8 mouse cellular contexts compared by ENCODE assay signal in genomic region chr7:100942789-100943615, GRCm38 (mm10). TPM values are rescaled to one million over a fixed set of nuclear protein-coding genes. Genes with fewer than 3 reads are reported as not detected.
DNase-seq lines count a peak whose midpoint lies in the region; ATAC-seq and TF ChIP-seq lines count a peak whose summit lies in the region.

No protein-coding gene starts in this region.

- H3K4me1 ChIP-seq in G1E (ENCODE audit: insufficient read depth, low read depth, low read length) = peaks cover 4% of the 10 kb centered on the region; the same call in 1 of the 2 replicates
- no peaks in the 10 kb centered on the region for H3K4me1 ChIP-seq in kidney, embryonic 14.5 days (ENCODE audit: control insufficient read depth, insufficient read depth, low read length)
- no peaks in the 10 kb centered on the region for H3K4me1 ChIP-seq in liver, adult 2 months (ENCODE audit: control insufficient read depth, insufficient read depth, low read length)
- H3K4me1 ChIP-seq in neural tube, embryonic 11.5 days (ENCODE audit: control insufficient read depth, insufficient read depth, low read length) = no peaks in the 10 kb centered on the region

- H3K4me2 ChIP-seq in kidney, embryonic 14.5 days (replicated peaks; ENCODE audit: low read depth, low read length) = no peak overlapping the region
- no peak overlapping the region for H3K4me2 ChIP-seq in neural tube, embryonic 11.5 days (ENCODE audit: low read depth)

- TF ChIP-seq CTCF in G1E (IDR thresholded peaks at IDR 0.05; ENCODE audit: low read depth, low read length) = peak; percentile 72
- peak; percentile 84 for TF ChIP-seq CTCF in liver, adult 2 months (IDR thresholded peaks at IDR 0.05; ENCODE audit: low read depth, low read length)

- H3K79me2 ChIP-seq in liver, adult 2 months (ENCODE audit: control insufficient read depth, insufficient read depth, low read length) = no peaks in the 10 kb centered on the region

- H3K27ac ChIP-seq in kidney, embryonic 14.5 days (ENCODE audit: low read depth, low read length) = no peak overlapping the region
- H3K27ac ChIP-seq in liver, adult 2 months (replicated peaks; ENCODE audit: insufficient read depth, low read depth, low read length) = no peak overlapping the region
- no peak overlapping the region for H3K27ac ChIP-seq in neural tube, embryonic 11.5 days (ENCODE audit: low read depth, low read length)

- no peaks in the 10 kb centered on the region for H3K36me3 ChIP-seq in G1E (replicated peaks)
- H3K36me3 ChIP-seq in kidney, embryonic 14.5 days (ENCODE audit: control insufficient read depth, insufficient read depth, low read length) = no peaks in the 10 kb centered on the region
- H3K36me3 ChIP-seq in liver, adult 2 months (ENCODE audit: control insufficient read depth, insufficient read depth, low read length) = no peaks in the 10 kb centered on the region
- H3K36me3 ChIP-seq in neural tube, embryonic 11.5 days (ENCODE audit: control insufficient read depth, insufficient read depth, low read length) = no peaks in the 10 kb centered on the region

- H3K9me3 ChIP-seq in G1E (replicated peaks) = no peaks in the 10 kb centered on the region
- no peaks in the 10 kb centered on the region for H3K9me3 ChIP-seq in kidney, embryonic 14.5 days (ENCODE audit: control insufficient read depth, low read length)
- H3K9me3 ChIP-seq in neural tube, embryonic 11.5 days (ENCODE audit: control insufficient read depth, low read length) = no peaks in the 10 kb centered on the region

- WGBS in kidney, embryonic 14.5 days = 29% methylated on average over 12 of the region's 12 CpGs
- 35% methylated on average over 12 of the region's 12 CpGs for WGBS in liver, adult 2 months
- WGBS in neural tube, embryonic 11.5 days = 53% methylated on average over 12 of the region's 12 CpGs

- ATAC-seq in G1E (ENCODE audit: extremely low read depth, insufficient number of reproducible peaks, low FRiP score, poor library complexity, severe bottlenecking) = no peak; the same call in 1 of the 2 replicates
- peak; percentile 53; the same call in 1 of the 2 replicates for ATAC-seq in kidney, embryonic 14.5 days (ENCODE audit: low FRiP score, low TSS enrichment)
- no peak; the same call in 1 of the 2 replicates for ATAC-seq in neural tube, embryonic 11.5 days (ENCODE audit: insufficient read depth, low FRiP score, low TSS enrichment)

- peaks cover 27% of the 10 kb centered on the region for H3K27me3 ChIP-seq in G1E (ENCODE audit: insufficient read depth, low read length)
- no peaks in the 10 kb centered on the region for H3K27me3 ChIP-seq in kidney, embryonic 14.5 days (ENCODE audit: control insufficient read depth, insufficient read depth, low read length)
- H3K27me3 ChIP-seq in liver, adult 2 months (ENCODE audit: control insufficient read depth, insufficient read depth, low read length) = no peaks in the 10 kb centered on the region
- H3K27me3 ChIP-seq in neural tube, embryonic 11.5 days (ENCODE audit: control insufficient read depth, insufficient read depth, low read length) = no peaks in the 10 kb centered on the region

- TF ChIP-seq POLR2A in liver, adult 2 months (IDR thresholded peaks at IDR 0.05; ENCODE audit: extremely low read depth, insufficient read depth, low read length) = no peak

- H3K4me3 ChIP-seq in G1E (ENCODE audit: low read depth, low read length) = no peak overlapping the region
- no peak overlapping the region for H3K4me3 ChIP-seq in kidney, embryonic 14.5 days (ENCODE audit: low read length)
- no peak overlapping the region for H3K4me3 ChIP-seq in liver, adult 2 months (ENCODE audit: insufficient read depth, low read depth, low read length)
- no peak overlapping the region for H3K4me3 ChIP-seq in neural tube, embryonic 11.5 days (ENCODE audit: low read depth, low read length)

- DNase-seq in 3134 (ENCODE audit: extremely low read depth, insufficient read length, low spot score) = peak; percentile 57
- DNase-seq in G1E (ENCODE audit: low spot score) = peak; percentile 53
- peak; percentile 88 to 89 for DNase-seq in cerebellum, postnatal 10 days
- peak; percentile 52 to 60 for DNase-seq in frontal cortex, postnatal 25 days (ENCODE audit: low spot score in 2 of 2)
- peak; percentile 30 for DNase-seq in liver, adult 2 months (ENCODE audit: extremely low read depth, low read depth, low spot score)
- peak; percentile 70 for DNase-seq in neural tube, embryonic 11.5 days (ENCODE audit: low spot score)
- peak; percentile 63 for DNase-seq in thymus, postnatal 4 days

- H3K9ac ChIP-seq in kidney, embryonic 14.5 days (ENCODE audit: low read depth, low read length) = no peak overlapping the region
- H3K9ac ChIP-seq in liver, adult 2 months (ENCODE audit: low read depth, low read length) = no peak overlapping the region
- no peak overlapping the region for H3K9ac ChIP-seq in neural tube, embryonic 11.5 days (ENCODE audit: low read length)

RNA-seq across cellular contexts. Expression of gene Arhgef17, which starts 11.1 kb away (rescaled TPM):
- total RNA-seq in G1E (2014; fragmentation: Nextera tagmentation) (not detected in 2 replicates), G1E (2017) (under 0.01 and 0.05 TPM in 2 replicates)
- 0.02 TPM in 1 of 2 replicates, not detected in the other for polyA plus RNA-seq in G1E (2012)
- polyA plus RNA-seq in kidney, embryonic 14.5 days (2014; fragmentation: Nextera tagmentation; extraction: Ambion mirVana) = 11.6 and 15.5 TPM in 2 replicates
- 1.2 and 2.1 TPM in 2 replicates for total RNA-seq in liver, adult 2 months (2014; rRNA removed)
- 1.4 and 1.8 TPM in 2 replicates for polyA plus RNA-seq in liver, adult 2 months (2012; rRNA removed)
- 9.7 and 10.7 TPM in 2 replicates for polyA plus RNA-seq in neural tube, embryonic 11.5 days (2014; fragmentation: Nextera tagmentation; extraction: Ambion mirVana)

RNA-seq across cellular contexts. Expression of gene P2ry6, which starts 31.4 kb away (rescaled TPM):
- not detected in 2 replicates for total RNA-seq in G1E (2014; fragmentation: Nextera tagmentation)
- total RNA-seq in G1E (2017) = 0.27 TPM in 1 of 2 replicates, not detected in the other
- 0.02 TPM in 1 of 2 replicates, not detected in the other for polyA plus RNA-seq in G1E (2012)
- 3.6 and 4.4 TPM in 2 replicates for polyA plus RNA-seq in kidney, embryonic 14.5 days (2014; fragmentation: Nextera tagmentation; extraction: Ambion mirVana)
- 0.92 and 1.5 TPM in 2 replicates for total RNA-seq in liver, adult 2 months (2014; rRNA removed)
- polyA plus RNA-seq in liver, adult 2 months (2012; rRNA removed) = 1.6 and 4.3 TPM in 2 replicates
- 2.0 and 3.1 TPM in 2 replicates for polyA plus RNA-seq in neural tube, embryonic 11.5 days (2014; fragmentation: Nextera tagmentation; extraction: Ambion mirVana)

Comparison
In these comparisons a context has a peak if more than half of its experiments do, and no peak if none do; other contexts are left out.
1. DNase-seq: peak in every context shown above with its lines; median percentile 88 in cerebellum, postnatal 10 days; 70 in neural tube, embryonic 11.5 days; 63 in thymus, postnatal 4 days; 57 in 3134; 56 in frontal cortex, postnatal 25 days; 53 in G1E; 30 in liver, adult 2 months.